Mouse (Mus musculus) bone marrow, adult 2 months (tissue): ENCODE measurements at regions not wholly inside any gene's neighbourhood (a gene's known extent, or its start where the extent isn't known, plus 50 kb on each side); places are given as distances from the start of the nearest gene placed in this dataset.

Experiments used
- CTCF ChIP-seq: fragments of 200-500 bp; IDR thresholded peaks from 2 replicates; pipeline ENCODE4 v1.5.1; 2011; ENCODE audit warnings: low read length, control low read depth; ENCODE audit not compliant: control insufficient read depth, insufficient read depth
- POLR2A ChIP-seq: fragments of 200-500 bp; IDR thresholded peaks from 2 replicates; pipeline ENCODE4 v1.6.1; 2011; ENCODE audit warnings: low read depth, mild to moderate bottlenecking, control low read depth, low read length, borderline replicate concordance; ENCODE audit not compliant: control insufficient read depth

DNA sequence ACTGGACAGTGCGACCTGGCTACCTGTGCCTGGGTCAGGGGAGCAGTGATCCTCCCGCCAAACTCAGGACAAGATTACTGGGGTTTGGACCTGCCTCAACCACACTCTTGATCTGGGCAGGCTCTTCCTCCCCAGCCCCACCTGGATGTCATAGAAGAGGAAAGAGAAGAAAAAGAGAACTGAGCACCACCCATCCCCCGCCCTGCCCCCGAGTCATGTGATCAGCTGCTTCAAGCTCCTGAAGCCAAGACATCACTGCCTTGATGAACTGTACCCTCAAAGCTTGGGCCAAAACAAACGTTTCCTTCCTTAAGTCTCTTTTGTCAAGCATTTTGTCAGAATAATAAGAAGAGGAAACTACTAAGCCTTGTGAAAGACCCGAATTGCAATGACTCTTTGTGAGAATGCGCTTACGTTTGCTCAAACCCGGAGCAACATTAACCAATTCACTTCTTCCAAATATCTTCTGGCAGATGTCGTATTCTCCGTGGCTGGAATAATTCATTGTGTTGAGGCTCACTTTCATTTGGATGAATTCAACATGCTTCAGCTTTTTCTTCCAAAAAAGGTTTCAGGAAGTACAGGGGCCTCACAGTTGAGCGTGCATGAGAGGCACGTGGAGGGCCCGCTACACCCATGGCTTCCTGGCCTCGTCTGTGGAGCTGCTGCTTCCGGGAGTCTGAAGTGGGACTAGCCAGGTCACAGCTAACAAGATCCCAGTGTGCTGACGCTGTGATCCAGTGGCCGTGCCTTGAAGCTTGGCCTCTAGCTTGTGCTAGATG, 169.5 kb downstream of the Kdr start:
- TF ChIP-seq POLR2A: no peak
- no peak for TF ChIP-seq CTCF
